Mouse (Mus musculus) megakaryocyte-erythroid progenitor cell, adult 5 weeks (primary cell): ENCODE measurements around the gene Nr1h5. TPM values are rescaled to one million over a fixed set of nuclear protein-coding genes. Genes with fewer than 3 reads are reported as not detected.

Experiments
- polyA plus RNA-seq: library from polyadenylated mRNA; stranded (reverse); fragments of >175 nt; gene quantifications from 2 replicates; pipeline ENCODE4 v1.2.3, GENCODE M21; 2012

Nr1h5 gene
- polyA plus RNA-seq = not detected in 2 replicates

DNA sequence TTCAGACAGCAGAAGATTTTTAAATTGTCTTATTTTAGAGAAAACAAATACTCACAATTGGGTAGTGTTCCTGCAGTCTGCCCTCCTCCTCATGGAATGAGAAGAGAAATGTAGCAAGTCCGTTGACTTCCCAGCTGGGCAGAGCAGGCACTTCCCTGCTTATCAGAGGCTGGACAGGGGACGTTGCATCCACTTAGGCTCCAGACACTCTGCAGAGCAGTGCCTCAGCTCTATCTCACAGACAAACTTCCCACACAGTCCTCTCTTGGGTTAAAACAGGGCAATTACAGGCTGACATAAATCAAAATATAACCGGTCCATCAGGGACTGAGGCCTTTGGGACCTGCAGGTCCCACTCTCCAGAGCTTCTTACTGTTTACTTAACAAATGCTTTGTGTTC is at the start of gene Nr1h5:
Nr1h5 (minus strand) TSS at position 101 of the 400 bp plus-strand sequence.

DNA sequence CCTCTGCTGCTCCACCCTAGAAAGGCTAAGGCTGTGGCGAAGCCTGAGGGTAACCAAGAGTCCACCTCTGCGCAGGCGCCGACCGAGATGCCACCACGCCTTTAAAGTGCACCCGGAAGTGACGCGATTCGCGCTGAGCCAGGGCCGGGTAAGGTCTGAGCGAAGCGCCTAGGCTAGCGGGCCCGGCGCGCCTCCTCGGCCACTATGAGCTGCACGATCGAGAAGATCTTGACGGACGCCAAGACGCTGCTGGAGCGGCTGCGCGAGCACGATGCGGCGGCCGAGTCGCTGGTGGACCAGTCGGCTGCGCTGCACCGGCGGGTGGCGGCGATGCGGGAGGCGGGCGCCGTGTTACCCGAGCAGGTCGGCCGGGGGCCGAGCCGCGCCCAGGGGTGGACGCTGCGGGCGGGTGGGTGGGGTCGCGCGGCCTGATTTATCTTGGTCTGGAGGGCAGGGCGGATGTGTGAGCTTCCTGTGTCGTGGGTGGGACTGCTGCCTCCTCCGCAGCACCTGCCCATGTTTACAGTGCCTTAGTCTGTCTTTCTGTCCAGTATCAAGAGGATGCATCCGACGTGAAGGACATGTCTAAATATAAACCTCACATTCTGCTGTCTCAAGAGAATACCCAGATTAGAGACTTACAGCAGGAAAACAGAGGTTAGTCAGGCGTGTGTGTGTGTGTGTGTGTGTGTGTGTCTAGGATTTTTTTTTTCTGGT is 31.8 kb upstream of the Nr1h5 start, which contains the start of gene Sike1:
Sike1 (plus strand) TSS at position 104 of the 717 bp plus-strand sequence.

DNA sequence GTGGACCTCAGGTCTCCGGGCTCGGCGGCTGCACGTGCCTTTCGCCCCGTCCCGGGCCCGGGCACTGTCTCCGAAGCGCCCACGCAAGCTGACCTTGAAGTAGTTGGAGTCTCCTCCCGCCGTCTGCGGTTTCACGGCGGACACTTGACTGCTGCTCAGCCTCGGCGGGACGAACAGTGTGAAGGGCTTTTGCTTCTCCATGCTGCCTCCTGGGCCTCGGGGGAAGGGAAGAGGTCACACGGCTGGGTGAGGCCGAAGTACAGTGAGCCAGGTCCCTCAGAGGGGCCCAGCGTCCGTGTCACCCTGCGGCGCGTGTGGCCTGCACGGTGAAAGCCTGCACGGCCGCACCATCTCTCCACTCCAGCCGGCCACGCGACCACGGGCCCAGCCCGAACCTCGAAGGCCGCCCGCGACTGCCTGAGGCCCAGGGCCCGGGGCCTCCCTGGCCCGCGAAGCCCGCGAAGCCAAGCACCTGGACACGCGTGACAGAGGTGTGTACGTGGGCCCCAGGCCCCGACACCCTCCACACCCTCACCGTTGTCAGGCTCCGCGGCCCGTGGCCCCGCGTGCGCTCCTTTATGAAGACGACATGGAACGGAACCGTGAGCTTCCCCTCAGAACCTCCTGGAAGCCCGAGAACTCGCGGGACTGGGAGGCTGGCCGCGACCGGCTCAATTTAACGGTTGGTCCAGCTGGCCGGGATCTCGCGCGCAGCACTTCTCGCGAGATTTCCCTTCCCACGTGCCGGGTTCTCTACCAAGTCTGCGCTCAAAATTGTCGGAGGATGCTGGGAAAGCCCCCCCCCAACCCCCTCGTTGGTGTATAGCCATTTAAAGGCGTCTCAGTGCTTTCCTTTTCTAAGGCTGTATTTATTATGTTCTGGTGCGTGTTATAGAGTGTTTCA is 28.2 kb downstream of the Nr1h5 start, which contains the start of gene Sycp1:
Sycp1 (minus strand) TSS at position 650 of the 904 bp plus-strand sequence.

Other genes starting within 250 kb of the Nr1h5 start
- 1.1 and 1.2 TPM in 2 replicates for gene Tspan2, start 229.6 kb downstream of the Nr1h5 start, polyA plus RNA-seq
- gene Tshb, start 181.4 kb downstream of the Nr1h5 start, polyA plus RNA-seq = not detected in 2 replicates
- not detected in 2 replicates for gene Sycp1, start 28.0 kb downstream of the Nr1h5 start, polyA plus RNA-seq
- gene Sike1, start 31.6 kb upstream of the Nr1h5 start, polyA plus RNA-seq = 2.9 TPM in 2 replicates
- gene Csde1, start 56.3 kb upstream of the Nr1h5 start, polyA plus RNA-seq = 12.4 and 12.7 TPM in 2 replicates
- 2.2 and 3.4 TPM in 2 replicates for gene Nras, start 94.2 kb upstream of the Nr1h5 start, polyA plus RNA-seq
- not detected in 2 replicates for gene Ampd1, start 109.9 kb upstream of the Nr1h5 start, polyA plus RNA-seq
- 0.17 and 0.19 TPM in 2 replicates for gene Dennd2c, start 138.5 kb upstream of the Nr1h5 start, polyA plus RNA-seq
- gene Bcas2, start 207.5 kb upstream of the Nr1h5 start, polyA plus RNA-seq = 106 and 141 TPM in 2 replicates